Mouse (Mus musculus): ENCODE results near the gene Prkra. TPM values are rescaled to one million over a fixed set of nuclear protein-coding genes. Genes with fewer than 3 reads are reported as not detected.

Gene Prkra
- polyA plus RNA-seq, 1 experiment from 2014 or later, result 20.3 TPM

- TF ChIP-seq CTCF (IDR thresholded peaks at IDR 0.05; ENCODE audit: low read depth), result no peak
- Histone ChIP-seq H3K4me2 (replicated peaks; ENCODE audit: low read depth) (no peak overlapping the region), H3K27me3 (replicated peaks; ENCODE audit: control insufficient read depth, insufficient read depth, low read length) (no peaks in the 10 kb centered on the region), H3K36me3 (ENCODE audit: control insufficient read depth, insufficient read depth) (peaks cover 67% of the 10 kb centered on the region), H3K9ac (ENCODE audit: low read depth, low read length) (no peak overlapping the region), H3K4me1 (replicated peaks; ENCODE audit: control insufficient read depth, insufficient read depth, low read length) (no peaks in the 10 kb centered on the region), H3K4me3 (ENCODE audit: low read depth, low read length) (no peak overlapping the region), H3K27ac (ENCODE audit: low read depth, low read length) (no peak overlapping the region), H3K9me3 (ENCODE audit: control insufficient read depth) (no peaks in the 10 kb centered on the region)
- 94% methylated on average over 3 of the region's 3 CpGs for WGBS
- no peak for ATAC-seq
Measured at GRCm38 (mm10) chr2:76686986-76687385, 39.2 kb upstream of the Prkra start.

DNA sequence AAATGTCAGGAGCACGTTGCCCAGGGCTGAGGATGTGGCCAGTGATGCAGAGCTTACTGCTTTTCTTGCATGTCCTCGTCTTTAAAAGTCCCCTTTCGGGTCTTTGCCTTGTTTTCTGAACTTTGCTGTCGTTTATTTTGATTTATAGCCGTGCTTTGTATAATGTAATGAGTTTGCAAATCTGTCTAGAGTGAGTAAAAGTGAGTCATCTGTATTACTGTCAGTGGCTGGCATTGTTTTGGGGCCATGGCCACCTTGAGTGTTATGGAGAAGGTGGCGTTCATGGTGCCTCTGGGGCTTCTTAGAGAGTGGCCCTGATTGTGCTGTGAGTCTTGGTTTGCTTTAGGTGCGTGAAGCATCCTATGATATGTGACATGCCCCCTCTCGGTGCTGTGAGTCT, 34.5 kb upstream of the Prkra start:
- ATAC-seq, result no peak
- WGBS, result 82% methylated on average over 8 of the region's 8 CpGs

DNA sequence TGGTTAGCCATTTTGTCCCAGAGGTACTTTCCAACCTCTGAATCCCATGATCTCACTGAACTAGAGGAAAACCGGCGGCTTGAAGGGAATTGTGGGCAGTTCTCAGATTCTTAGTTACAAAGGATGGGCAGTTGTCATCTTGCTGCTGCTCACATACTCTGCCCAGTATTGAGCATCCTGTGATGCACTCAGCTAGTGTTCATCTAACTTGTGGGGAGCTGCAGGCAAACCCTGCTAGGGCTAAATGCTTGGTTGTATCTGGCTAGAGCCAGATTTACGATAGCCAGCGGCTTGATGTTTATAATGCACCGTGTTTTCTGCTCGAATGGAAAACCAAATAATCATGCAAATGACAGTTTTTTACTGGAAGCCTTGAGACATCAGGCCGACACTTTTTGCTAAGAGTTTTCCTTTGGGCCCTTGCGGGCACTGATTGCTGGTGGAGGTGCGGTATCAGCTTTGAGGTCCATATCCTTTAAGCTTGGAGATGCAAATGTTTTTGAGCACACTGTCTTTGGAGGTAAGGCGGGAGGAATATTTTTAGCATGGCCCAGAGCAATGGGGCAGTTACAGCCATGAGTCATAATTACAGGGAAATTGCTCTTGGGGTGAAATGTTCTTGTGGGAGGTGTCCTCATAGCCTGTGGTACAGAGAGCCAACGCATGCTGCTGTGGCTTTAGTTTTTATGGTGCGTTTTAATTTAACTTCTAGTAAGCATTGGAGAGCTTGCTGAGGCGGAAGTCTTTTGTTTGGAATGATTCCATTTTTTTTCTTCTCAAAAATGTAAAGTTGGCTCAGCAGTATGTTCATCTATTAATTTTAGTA, 28.8 kb upstream of the Prkra start:
- H3K27ac ChIP-seq (ENCODE audit: low read depth, low read length), result no peak overlapping the region

More for the DNA sequence above, 34.5 kb upstream of the Prkra start:
- no peak for TF ChIP-seq CTCF (IDR thresholded peaks at IDR 0.05; ENCODE audit: low read depth)
- H3K9ac ChIP-seq (ENCODE audit: low read depth, low read length), result no peak overlapping the region
- no peak overlapping the region for H3K4me3 ChIP-seq (ENCODE audit: low read depth, low read length)
- no peak overlapping the region for H3K27ac ChIP-seq (ENCODE audit: low read depth, low read length)
- peaks cover 52% of the 10 kb centered on the region for H3K36me3 ChIP-seq (ENCODE audit: control insufficient read depth, insufficient read depth)
- H3K9me3 ChIP-seq (ENCODE audit: control insufficient read depth), result no peaks in the 10 kb centered on the region
- no peaks in the 10 kb centered on the region for H3K4me1 ChIP-seq (replicated peaks; ENCODE audit: control insufficient read depth, insufficient read depth, low read length)
- no peaks in the 10 kb centered on the region for H3K27me3 ChIP-seq (replicated peaks; ENCODE audit: control insufficient read depth, insufficient read depth, low read length)
- H3K4me2 ChIP-seq (replicated peaks; ENCODE audit: low read depth), result no peak overlapping the region

DNA sequence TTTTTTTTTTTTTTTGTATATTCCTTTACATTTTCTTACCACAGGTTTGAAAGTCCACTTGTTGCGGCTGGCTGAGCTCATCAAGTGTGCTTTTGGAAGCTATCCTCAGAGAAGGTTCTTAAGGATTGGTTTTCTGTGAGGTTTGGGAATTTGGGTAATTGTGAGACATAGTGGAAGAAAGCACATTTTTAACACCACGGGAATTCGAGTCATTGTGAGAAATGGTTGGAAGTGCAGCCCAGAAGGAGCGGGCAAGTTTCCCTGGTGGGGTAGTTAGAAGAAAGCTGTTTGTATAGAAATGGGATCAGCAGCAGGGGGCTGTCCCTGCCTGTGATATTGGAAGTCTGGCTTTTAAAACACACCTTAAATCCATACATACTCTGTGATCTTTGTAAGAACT, 28.1 kb upstream of the Prkra start:
- Histone ChIP-seq H3K9ac (ENCODE audit: low read depth, low read length) (peak overlapping the region; percentile 83), H3K27ac (ENCODE audit: low read depth, low read length) (no peak overlapping the region), H3K27me3 (replicated peaks; ENCODE audit: control insufficient read depth, insufficient read depth, low read length) (no peaks in the 10 kb centered on the region), H3K9me3 (ENCODE audit: control insufficient read depth) (no peaks in the 10 kb centered on the region), H3K4me2 (replicated peaks; ENCODE audit: low read depth) (peak overlapping the region; percentile 69), H3K36me3 (ENCODE audit: control insufficient read depth, insufficient read depth) (peaks cover 16% of the 10 kb centered on the region; the same call in 1 of the 2 replicates), H3K4me1 (replicated peaks; ENCODE audit: control insufficient read depth, insufficient read depth, low read length) (0 out of 2 replicates have a peak, but pooled peaks cover 3% of the 10 kb centered on the region), H3K4me3 (ENCODE audit: low read depth, low read length) (peak overlapping the region; percentile 89)
- ATAC-seq, result no peak
- TF ChIP-seq CTCF (IDR thresholded peaks at IDR 0.05; ENCODE audit: low read depth), result no peak
- 12% methylated on average over 4 of the region's 4 CpGs for WGBS

More for the DNA sequence above, 28.8 kb upstream of the Prkra start:
- no peak overlapping the region for H3K9ac ChIP-seq (ENCODE audit: low read depth, low read length)
- WGBS, result 41% methylated on average over 13 of the region's 13 CpGs
- H3K4me1 ChIP-seq (replicated peaks; ENCODE audit: control insufficient read depth, insufficient read depth, low read length), result 0 out of 2 replicates have a peak, but pooled peaks cover 3% of the 10 kb centered on the region
- peaks cover 16% of the 10 kb centered on the region; the same call in 1 of the 2 replicates for H3K36me3 ChIP-seq (ENCODE audit: control insufficient read depth, insufficient read depth)
- no peak overlapping the region; the same call in 1 of the 2 replicates for H3K4me3 ChIP-seq (ENCODE audit: low read depth, low read length)
- no peak for ATAC-seq
- no peak for TF ChIP-seq CTCF (IDR thresholded peaks at IDR 0.05; ENCODE audit: low read depth)
- H3K9me3 ChIP-seq (ENCODE audit: control insufficient read depth), result no peaks in the 10 kb centered on the region
- no peaks in the 10 kb centered on the region for H3K27me3 ChIP-seq (replicated peaks; ENCODE audit: control insufficient read depth, insufficient read depth, low read length)
- H3K4me2 ChIP-seq (replicated peaks; ENCODE audit: low read depth), result peak overlapping the region; percentile 69

GRCm38 (mm10) chr2:76675451-76675850, 27.6 kb upstream of the Prkra start:
- Histone ChIP-seq H3K27me3 (replicated peaks; ENCODE audit: control insufficient read depth, insufficient read depth, low read length) (no peaks in the 10 kb centered on the region), H3K27ac (ENCODE audit: low read depth, low read length) (peak overlapping the region; percentile 91), H3K4me3 (ENCODE audit: low read depth, low read length) (peak overlapping the region; percentile 89), H3K9me3 (ENCODE audit: control insufficient read depth) (no peaks in the 10 kb centered on the region), H3K9ac (ENCODE audit: low read depth, low read length) (peak overlapping the region; percentile 83), H3K36me3 (ENCODE audit: control insufficient read depth, insufficient read depth) (peaks cover 13% of the 10 kb centered on the region; the same call in 1 of the 2 replicates), H3K4me2 (replicated peaks; ENCODE audit: low read depth) (peak overlapping the region; percentile 69), H3K4me1 (replicated peaks; ENCODE audit: control insufficient read depth, insufficient read depth, low read length) (0 out of 2 replicates have a peak, but pooled peaks cover 3% of the 10 kb centered on the region)
- WGBS, result under 1% methylated on average over 44 of the region's 44 CpGs
- ATAC-seq, result peak; percentile 51
- TF ChIP-seq CTCF (IDR thresholded peaks at IDR 0.05; ENCODE audit: low read depth), result no peak

DNA sequence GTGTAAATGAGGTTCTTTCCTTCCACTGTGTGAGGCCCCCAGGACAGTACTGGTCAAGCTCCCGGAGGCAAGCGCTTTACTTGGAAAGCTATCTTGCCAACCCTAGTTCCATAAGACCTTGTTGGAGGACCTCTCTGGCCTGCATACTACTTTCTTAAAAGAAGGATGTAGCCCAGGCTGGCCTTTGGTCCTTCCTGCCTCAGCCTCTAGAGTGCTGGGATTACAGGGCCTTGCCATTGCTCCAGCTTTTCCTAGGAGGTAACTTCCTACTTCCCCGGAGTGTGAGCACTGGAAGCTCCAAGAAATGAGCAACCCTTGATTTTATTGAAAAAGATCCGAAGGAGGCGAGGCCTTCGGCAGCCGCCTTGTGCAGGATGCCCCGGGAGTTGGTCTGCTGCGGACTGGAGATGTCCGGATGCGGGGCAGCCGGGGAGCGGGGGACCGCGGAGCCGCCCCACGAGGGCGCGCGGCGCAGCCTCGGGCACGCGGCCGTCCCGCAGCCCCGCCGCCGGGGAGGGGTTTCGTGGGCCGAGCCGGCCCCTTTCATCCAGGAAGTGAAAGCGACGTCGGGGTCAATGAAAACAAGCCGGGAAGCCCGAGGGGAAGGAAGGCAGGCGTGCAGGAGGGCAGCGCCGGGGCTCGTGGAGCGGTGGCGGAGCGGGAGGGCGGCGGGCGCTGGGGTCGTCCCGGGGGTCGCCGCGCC, 27.1 kb upstream of the Prkra start, which contains the start of gene Plekha3:
Gene Plekha3 (plus strand): TSS at position 557 of the 703 bp plus-strand sequence.
- Histone ChIP-seq H3K27ac (ENCODE audit: low read depth, low read length) (peak within 1 kb of the TSS; percentile 91), H3K4me2 (replicated peaks; ENCODE audit: low read depth) (peak within 1 kb of the TSS; percentile 69), H3K36me3 (ENCODE audit: control insufficient read depth, insufficient read depth) (peaks cover 7% of the 10 kb centered on the region; the same call in 1 of the 2 replicates), H3K9me3 (ENCODE audit: control insufficient read depth) (no peaks in the 10 kb centered on the region), H3K27me3 (replicated peaks; ENCODE audit: control insufficient read depth, insufficient read depth, low read length) (no peaks in the 10 kb centered on the region), H3K9ac (ENCODE audit: low read depth, low read length) (peak within 1 kb of the TSS; percentile 83), H3K4me3 (ENCODE audit: low read depth, low read length) (peak within 1 kb of the TSS; percentile 89), H3K4me1 (replicated peaks; ENCODE audit: control insufficient read depth, insufficient read depth, low read length) (0 out of 2 replicates have a peak, but pooled peaks cover 3% of the 10 kb centered on the region)
- peak; percentile 74 for ATAC-seq
- WGBS, result 6% methylated on average over 34 of the region's 52 CpGs
- TF ChIP-seq CTCF (IDR thresholded peaks at IDR 0.05; ENCODE audit: low read depth), result no peak
